Mouse (Mus musculus): ENCODE results near the gene Gm15319. TPM values are rescaled to one million over a fixed set of nuclear protein-coding genes. Genes with fewer than 3 reads are reported as not detected.
"Not testable (repeated sequence)": the region's sequence is repeated elsewhere in the genome, so short reads cannot be mapped to it uniquely, and the experiment has no call there.

The Gm15319 gene
- polyA plus RNA-seq, 1 experiment from 2014 or later, result not detected

DNA sequence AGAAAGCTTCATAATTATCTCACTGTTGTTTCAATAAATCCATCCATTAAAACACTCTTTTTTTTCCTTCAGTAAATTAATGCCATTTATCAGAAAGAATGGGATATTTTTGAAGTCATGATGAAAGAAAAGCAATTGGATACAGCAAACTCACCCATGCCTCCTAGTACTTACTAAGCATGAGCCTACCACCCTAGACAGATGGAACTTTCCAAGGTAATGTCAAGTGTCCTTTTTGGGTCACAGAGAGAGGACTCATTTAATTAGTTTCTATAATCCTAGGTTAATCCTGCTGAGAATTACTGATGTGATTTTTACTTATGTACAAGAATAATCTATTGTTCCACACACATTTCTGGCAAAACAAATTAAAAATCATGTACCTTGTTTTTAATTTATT, 69.0 kb downstream of the Gm15319 start:
- DNase-seq (ENCODE audit: low spot score); H3K9ac ChIP-seq (replicated peaks; ENCODE audit: low read length); ATAC-seq (replicated peaks; ENCODE audit: insufficient number of reproducible peaks, low FRiP score, low TSS enrichment, low read depth); H3K9me3 ChIP-seq (replicated peaks; ENCODE audit: control insufficient read depth, low read length); H3K4me1 ChIP-seq (ENCODE audit: control insufficient read depth, insufficient read depth, low read length); H3K4me2 ChIP-seq (ENCODE audit: low read depth, low read length); H3K27ac ChIP-seq (replicated peaks; ENCODE audit: low read depth, low read length); H3K36me3 ChIP-seq (replicated peaks; ENCODE audit: control insufficient read depth, insufficient read depth, low read depth, low read length); H3K4me3 ChIP-seq (ENCODE audit: low read depth, low read length); H3K27me3 ChIP-seq (ENCODE audit: control insufficient read depth, insufficient read depth, low read length): not testable (repeated sequence)

GRCm38 (mm10) chr8:20290015-20290414, 73.0 kb downstream of the Gm15319 start:
- H3K4me3 ChIP-seq (ENCODE audit: low read depth, low read length); H3K4me1 ChIP-seq (ENCODE audit: control insufficient read depth, insufficient read depth, low read length); H3K9ac ChIP-seq (replicated peaks; ENCODE audit: low read length); H3K27ac ChIP-seq (replicated peaks; ENCODE audit: low read depth, low read length); H3K9me3 ChIP-seq (replicated peaks; ENCODE audit: control insufficient read depth, low read length); H3K4me2 ChIP-seq (ENCODE audit: low read depth, low read length); H3K36me3 ChIP-seq (replicated peaks; ENCODE audit: control insufficient read depth, insufficient read depth, low read depth, low read length); DNase-seq (ENCODE audit: low spot score); H3K27me3 ChIP-seq (ENCODE audit: control insufficient read depth, insufficient read depth, low read length); ATAC-seq (replicated peaks; ENCODE audit: insufficient number of reproducible peaks, low FRiP score, low TSS enrichment, low read depth): not testable (repeated sequence)
- 85% methylated on average over 4 of the region's 8 CpGs for WGBS

GRCm38 (mm10) chr8:20288878-20289277, 74.1 kb downstream of the Gm15319 start:
- H3K27ac ChIP-seq (replicated peaks; ENCODE audit: low read depth, low read length); H3K9ac ChIP-seq (replicated peaks; ENCODE audit: low read length); H3K4me3 ChIP-seq (ENCODE audit: low read depth, low read length); DNase-seq (ENCODE audit: low spot score); H3K4me1 ChIP-seq (ENCODE audit: control insufficient read depth, insufficient read depth, low read length); H3K36me3 ChIP-seq (replicated peaks; ENCODE audit: control insufficient read depth, insufficient read depth, low read depth, low read length); H3K4me2 ChIP-seq (ENCODE audit: low read depth, low read length); H3K27me3 ChIP-seq (ENCODE audit: control insufficient read depth, insufficient read depth, low read length); ATAC-seq (replicated peaks; ENCODE audit: insufficient number of reproducible peaks, low FRiP score, low TSS enrichment, low read depth); H3K9me3 ChIP-seq (replicated peaks; ENCODE audit: control insufficient read depth, low read length): not testable (repeated sequence)
- 93% methylated on average over 1 of the region's 3 CpGs for WGBS

DNA sequence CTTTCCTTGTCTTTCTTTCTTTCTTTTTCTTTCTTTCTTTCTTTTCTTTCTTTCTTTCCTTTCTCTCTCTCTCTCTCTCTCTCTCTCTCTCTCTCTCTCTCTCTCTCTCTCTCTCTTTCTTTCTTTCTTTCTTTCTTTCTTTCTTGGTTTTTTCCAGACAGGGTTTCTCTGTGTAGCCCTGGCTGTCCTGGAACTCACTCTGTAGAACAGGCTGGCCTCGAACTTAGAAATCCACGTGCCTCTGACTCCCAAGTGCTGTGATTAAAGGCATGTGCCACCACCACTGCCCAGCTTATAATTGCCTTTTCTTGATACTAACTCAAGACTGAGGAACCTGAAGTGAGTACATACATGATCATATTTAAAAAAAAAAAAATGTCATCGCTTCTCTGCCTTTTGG, 75.3 kb downstream of the Gm15319 start:
- ATAC-seq (replicated peaks; ENCODE audit: insufficient number of reproducible peaks, low FRiP score, low TSS enrichment, low read depth); H3K4me3 ChIP-seq (ENCODE audit: low read depth, low read length); H3K4me2 ChIP-seq (ENCODE audit: low read depth, low read length); H3K27ac ChIP-seq (replicated peaks; ENCODE audit: low read depth, low read length); H3K27me3 ChIP-seq (ENCODE audit: control insufficient read depth, insufficient read depth, low read length); H3K4me1 ChIP-seq (ENCODE audit: control insufficient read depth, insufficient read depth, low read length); H3K9ac ChIP-seq (replicated peaks; ENCODE audit: low read length); H3K36me3 ChIP-seq (replicated peaks; ENCODE audit: control insufficient read depth, insufficient read depth, low read depth, low read length); H3K9me3 ChIP-seq (replicated peaks; ENCODE audit: control insufficient read depth, low read length); DNase-seq (ENCODE audit: low spot score): not testable (repeated sequence)
- 86% methylated on average over 3 of the region's 3 CpGs for WGBS

All from embryonic facial prominence, embryonic 11.5 days (tissue).